Mouse (Mus musculus): ENCODE measurements at regions not wholly inside any gene's neighbourhood (a gene's known extent, or its start where the extent isn't known, plus 50 kb on each side); places are given as distances from the start of the nearest gene placed in this dataset.

GRCm38 (mm10) chr5:91198620-91199019, 59.2 kb downstream of the Areg start:
- DNase-seq (ENCODE audit: low read depth), result peak; percentile 6

GRCm38 (mm10) chr5:91200448-91200847, 61.0 kb downstream of the Areg start:
- DNase-seq (ENCODE audit: low read depth), result no peak

- DNase-seq (ENCODE audit: low read depth), result no peak
These were observed 65.0 kb downstream of the Areg start for GRCm38 (mm10) chr5:91204225-91205005.

- no peak for DNase-seq (ENCODE audit: low read depth)
These were observed 66.0 kb downstream of the Areg start for GRCm38 (mm10) chr5:91205350-91205880.

GRCm38 (mm10) chr5:91206569-91207490, 67.4 kb downstream of the Areg start:
- no peak for DNase-seq (ENCODE audit: low read depth)

- DNase-seq (ENCODE audit: low read depth), result no peak
These were observed 80.8 kb downstream of the Areg start for GRCm38 (mm10) chr5:91220174-91220573.

GRCm38 (mm10) chr5:91241656-91242055, 102.3 kb downstream of the Areg start:
- DNase-seq (ENCODE audit: low read depth), result no peak

GRCm38 (mm10) chr5:91247444-91247843, 108.0 kb downstream of the Areg start:
- DNase-seq (ENCODE audit: low read depth), result no peak

GRCm38 (mm10) chr5:91261895-91262294, 122.5 kb downstream of the Areg start:
- DNase-seq (ENCODE audit: low read depth), result no peak

GRCm38 (mm10) chr5:91262526-91262925, 123.1 kb downstream of the Areg start:
- no peak for DNase-seq (ENCODE audit: low read depth)

- peak; percentile 1 for DNase-seq (ENCODE audit: low read depth)
These were observed 131.3 kb downstream of the Areg start for GRCm38 (mm10) chr5:91270747-91271146.

- DNase-seq (ENCODE audit: low read depth), result no peak
These were observed 131.4 kb downstream of the Btc start for GRCm38 (mm10) chr5:91271416-91271815.

GRCm38 (mm10) chr5:91274411-91274810, 128.4 kb downstream of the Btc start:
- no peak for DNase-seq (ENCODE audit: low read depth)

GRCm38 (mm10) chr5:91278466-91278865, 124.3 kb downstream of the Btc start:
- DNase-seq (ENCODE audit: low read depth), result peak; percentile 4

- DNase-seq (ENCODE audit: low read depth), result no peak
These were observed 123.3 kb downstream of the Btc start for GRCm38 (mm10) chr5:91279464-91279863.

- DNase-seq (ENCODE audit: low read depth), result peak; percentile 1
These were observed 119.8 kb downstream of the Btc start for GRCm38 (mm10) chr5:91282969-91283368.

- no peak for DNase-seq (ENCODE audit: low read depth)
These were observed 109.7 kb downstream of the Btc start for GRCm38 (mm10) chr5:91293073-91293472.

GRCm38 (mm10) chr5:91294957-91295356, 107.8 kb downstream of the Btc start:
- DNase-seq (ENCODE audit: low read depth), result no peak

GRCm38 (mm10) chr5:91297068-91297467, 105.7 kb downstream of the Btc start:
- no peak for DNase-seq (ENCODE audit: low read depth)

- no peak for DNase-seq (ENCODE audit: low read depth)
These were observed 100.7 kb downstream of the Btc start for GRCm38 (mm10) chr5:91302114-91302513.

GRCm38 (mm10) chr5:91302943-91303342, 99.9 kb downstream of the Btc start:
- DNase-seq (ENCODE audit: low read depth), result no peak

GRCm38 (mm10) chr5:91303702-91304101, 99.1 kb downstream of the Btc start:
- no peak for DNase-seq (ENCODE audit: low read depth)

- no peak for DNase-seq (ENCODE audit: low read depth)
These were observed 95.8 kb downstream of the Btc start for GRCm38 (mm10) chr5:91307031-91307430.

Measured in induced T-regulatory cell, adult 2 months (primary cell).